ENCODE assay signal across 9 mouse cellular contexts in the genomic region with DNA sequence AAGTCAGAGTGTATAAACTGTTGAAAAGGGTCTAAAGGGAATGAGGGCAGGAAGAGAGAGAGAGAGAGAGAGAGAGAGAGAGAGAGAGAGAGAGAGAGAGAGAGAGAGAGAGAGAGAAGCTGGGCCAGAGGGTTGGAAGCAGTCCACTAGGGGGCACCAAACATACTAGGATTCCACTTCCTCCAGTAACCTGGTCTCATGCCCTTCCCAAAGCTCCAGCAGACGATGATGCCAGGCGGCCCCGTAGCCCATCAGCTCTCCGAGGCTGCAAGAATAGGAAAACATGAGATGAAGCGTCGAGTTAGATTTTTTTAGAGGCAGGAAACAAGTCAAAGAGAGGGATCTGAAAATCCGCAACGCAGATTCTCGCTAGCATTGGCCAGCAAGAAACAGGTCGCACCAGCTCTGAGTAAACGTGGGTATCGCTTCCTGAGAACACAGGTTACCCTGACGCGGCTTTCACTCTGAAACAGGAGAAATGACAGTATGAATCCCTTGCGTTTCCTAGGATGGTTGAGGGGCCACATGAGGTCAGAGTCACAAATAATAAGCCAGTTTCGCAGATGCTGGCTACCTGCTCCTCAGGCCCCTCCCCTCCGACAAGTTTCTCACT. TPM values are rescaled to one million over a fixed set of nuclear protein-coding genes. Genes with fewer than 3 reads are reported as not detected.
DNase-seq lines count a peak whose midpoint lies in the region; ATAC-seq lines count a peak whose summit lies in the region.
"Had no signal": no experiment of that assay in that cellular context is flagged by ENCODE, and none has a peak within 500 bp of the region (broad histone marks: within the 10 kb centered on the region; RNA-seq: fewer than 3 reads in every experiment).

No protein-coding gene starts in this region.

- H3K27me3 ChIP-seq in hindbrain, embryonic 12.5 days = peaks cover 8% of the 10 kb centered on the region; the same call in 1 of the 2 replicates
- no peaks in the 10 kb centered on the region for H3K27me3 ChIP-seq in lung, embryonic 15.5 days

- no peak overlapping the region for H3K27ac ChIP-seq in hindbrain, embryonic 12.5 days
- no peak overlapping the region for H3K27ac ChIP-seq in lung, embryonic 15.5 days

- no peak for ATAC-seq in hindbrain, embryonic 12.5 days (ENCODE audit: low FRiP score)
- peak; percentile 57; the same call in 1 of the 2 replicates for ATAC-seq in lung, embryonic 15.5 days (ENCODE audit: borderline replicate concordance, extremely low read depth, low FRiP score, low TSS enrichment)

- peak overlapping the region; percentile 62 for H3K4me2 ChIP-seq in hindbrain, embryonic 12.5 days (replicated peaks)
- H3K4me2 ChIP-seq in lung, embryonic 15.5 days = peak overlapping the region; percentile 73

- DNase-seq in R1 (ENCODE audit: low read depth, low spot score) = peak; percentile 67
- DNase-seq in cerebellum, adult 9-11 months = peak; percentile 86
- peak; percentile 66 to 77 for DNase-seq in frontal cortex, postnatal 10 days (ENCODE audit: low spot score in 2 of 2)
- DNase-seq in layer of hippocampus, postnatal 10 days (ENCODE audit: low spot score in 2 of 2) = peak; percentile 85 to 90
- peak; percentile 47 for DNase-seq in ovary, postnatal 36 days (ENCODE audit: low spot score)
- DNase-seq in urinary bladder, postnatal 14 days (ENCODE audit: low spot score) = peak; percentile 84

- no peaks in the 10 kb centered on the region for H3K4me1 ChIP-seq in hindbrain, embryonic 12.5 days
- H3K4me1 ChIP-seq in lung, embryonic 15.5 days = peaks cover 11% of the 10 kb centered on the region

- WGBS in hindbrain, embryonic 12.5 days = 22% methylated on average over 17 of the region's 17 CpGs
- 18% methylated on average over 17 of the region's 17 CpGs for WGBS in lung, embryonic 15.5 days

- 0 out of 2 replicates have a peak overlapping the region, but pooled peaks have one; percentile 33 for H3K9ac ChIP-seq in hindbrain, embryonic 12.5 days
- H3K9ac ChIP-seq in lung, embryonic 15.5 days = no peak overlapping the region

- peak overlapping the region; percentile 28 for H3K4me3 ChIP-seq in hindbrain, embryonic 12.5 days
- H3K4me3 ChIP-seq in lung, embryonic 15.5 days = peak overlapping the region; percentile 38

- H3K36me3 ChIP-seq in hindbrain, embryonic 12.5 days = no peaks in the 10 kb centered on the region
- no peaks in the 10 kb centered on the region for H3K36me3 ChIP-seq in lung, embryonic 15.5 days

- no peaks in the 10 kb centered on the region for H3K9me3 ChIP-seq in hindbrain, embryonic 12.5 days (replicated peaks)
- no peaks in the 10 kb centered on the region for H3K9me3 ChIP-seq in lung, embryonic 15.5 days

RNA-seq across cellular contexts. Expression of gene Mfsd6l, which starts 10.6 kb away (rescaled TPM):
- 0.14 and 0.30 TPM in 2 replicates for polyA plus RNA-seq in hindbrain, embryonic 12.5 days (2016; fragmentation: Nextera tagmentation; extraction: Ambion mirVana)
- total RNA-seq in layer of hippocampus, postnatal 10 days (2021) = under 1 TPM; 0.16 to 0.23 TPM
- 2.4 and 3.1 TPM in 2 replicates for polyA plus RNA-seq in lung, embryonic 15.5 days (2015; fragmentation: Nextera tagmentation; extraction: Ambion mirVana)

RNA-seq across cellular contexts. Expression of gene Ccdc42, which starts 20.3 kb away (rescaled TPM):
- polyA plus RNA-seq in hindbrain, embryonic 12.5 days (2016; fragmentation: Nextera tagmentation; extraction: Ambion mirVana) = 0.66 and 0.99 TPM in 2 replicates
- under 1 TPM; 0.49 to 0.87 TPM for total RNA-seq in layer of hippocampus, postnatal 10 days (2021)
- polyA plus RNA-seq in lung, embryonic 15.5 days (2015; fragmentation: Nextera tagmentation; extraction: Ambion mirVana) = 0.66 and 0.94 TPM in 2 replicates
- total RNA-seq: neutrophil, adult 5-6 weeks had no signal
